Mouse (Mus musculus) liver, embryonic 13.5 days (tissue): ENCODE measurements around the gene Susd6. TPM values are rescaled to one million over a fixed set of nuclear protein-coding genes. Genes with fewer than 3 reads are reported as not detected.

ENCODE experiments used
- ATAC-seq: fragments of 200-750 bp; cut with Nextera tagmentation; 2 replicates; pipeline ENCODE4 v1.8.0; 2017; ENCODE audit warnings: low read depth, mild to moderate bottlenecking, moderate number of reproducible peaks, moderate library complexity
- DNase-seq: peaks from one replicate; pipeline ENCODE4 v3.0.0; 2022
- H3K27ac ChIP-seq: fragments of 300-500 bp; sonication (generic); 2 replicates; pipeline ENCODE4 v1.5.1; 2015; ENCODE audit warnings: moderate library complexity, mild to moderate bottlenecking, inconsistent platforms
- H3K27me3 ChIP-seq: fragments of 300-500 bp; sonication (generic); 2 replicates; pipeline ENCODE4 v1.6.1; 2015; ENCODE audit warnings: mild to moderate bottlenecking, inconsistent platforms
- H3K36me3 ChIP-seq: fragments of 300-500 bp; sonication (generic); 2 replicates; pipeline ENCODE4 v1.6.1; 2015; ENCODE audit warnings: mild to moderate bottlenecking, inconsistent platforms
- H3K4me1 ChIP-seq: fragments of 300-500 bp; sonication (generic); replicated peaks from 2 replicates; pipeline ENCODE4 v1.6.1; 2015; ENCODE audit warnings: inconsistent platforms
- H3K4me2 ChIP-seq: fragments of 300-500 bp; sonication (generic); 2 replicates; pipeline ENCODE4 v1.6.1; 2015; ENCODE audit warnings: inconsistent platforms, mild to moderate bottlenecking, moderate library complexity
- H3K4me3 ChIP-seq: fragments of 300-500 bp; sonication (generic); replicated peaks from 2 replicates; pipeline ENCODE4 v1.5.1; 2015; ENCODE audit warnings: mild to moderate bottlenecking, inconsistent platforms
- H3K9ac ChIP-seq: fragments of 300-500 bp; sonication (generic); 2 replicates; pipeline ENCODE4 v1.6.1; 2015; ENCODE audit warnings: mild to moderate bottlenecking, inconsistent platforms
- H3K9me3 ChIP-seq: fragments of 300-500 bp; sonication (generic); replicated peaks from 2 replicates; pipeline ENCODE4 v1.6.1; 2016; ENCODE audit warnings: inconsistent platforms
- WGBS: fragments of 180-500 bp; shearing (Covaris S2); methylation state at CpG from one replicate; pipeline ENCODE4 v1.1.7; 2015; ENCODE audit not compliant: insufficient replicate concordance; 5-methylcytosine and 5-hydroxymethylcytosine counted together
- polyA plus RNA-seq: library from polyadenylated mRNA; unstranded; fragments of >200 nt; fragmentation: Nextera tagmentation; extraction: Ambion mirVana; gene quantifications from 2 replicates; pipeline ENCODE4 v1.2.1, GENCODE M21; 2015

The Susd6 gene
- polyA plus RNA-seq, 1 experiment from 2014 or later = 9.4 TPM

DNA sequence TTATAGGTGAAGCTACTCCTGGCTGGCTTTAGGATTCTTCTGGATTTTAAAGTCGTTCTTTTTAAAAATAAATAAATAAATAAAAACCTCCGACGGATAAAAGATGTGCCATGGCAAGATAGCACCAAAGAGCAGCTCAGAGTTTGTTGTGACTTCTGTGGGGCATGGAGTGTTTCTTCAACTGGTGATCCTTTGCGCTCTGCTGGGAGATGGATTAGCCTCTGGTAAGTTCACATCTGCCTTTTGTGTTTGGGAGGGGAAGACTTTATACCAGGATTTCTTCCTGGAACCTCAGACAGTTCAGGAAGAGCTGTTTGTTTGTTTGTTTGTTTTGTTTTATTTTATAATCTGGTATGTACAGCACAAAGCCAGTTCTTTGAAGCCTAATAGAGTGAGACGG lies 37.7 kb downstream of the Susd6 start:
- no peaks in the 10 kb centered on the region for H3K27me3 ChIP-seq
- peaks cover 31% of the 10 kb centered on the region for H3K36me3 ChIP-seq
- no peak overlapping the region for H3K4me3 ChIP-seq
- DNase-seq (no peak), ATAC-seq (no peak)
- no peak overlapping the region for H3K4me2 ChIP-seq
- 79% methylated on average over 5 of the region's 5 CpGs for WGBS
- peaks cover 74% of the 10 kb centered on the region for H3K4me1 ChIP-seq
- no peaks in the 10 kb centered on the region for H3K9me3 ChIP-seq
- H3K27ac ChIP-seq = no peak overlapping the region
- H3K9ac ChIP-seq = no peak overlapping the region

- Histone ChIP-seq H3K27ac (no peak overlapping the region), H3K9me3 (no peaks in the 10 kb centered on the region), H3K36me3 (peaks cover 31% of the 10 kb centered on the region), H3K4me2 (no peak overlapping the region), H3K9ac (no peak overlapping the region), H3K4me1 (peaks cover 73% of the 10 kb centered on the region), H3K27me3 (no peaks in the 10 kb centered on the region), H3K4me3 (no peak overlapping the region)
- no peak for ATAC-seq
- WGBS = 94% methylated on average over 2 of the region's 2 CpGs
- DNase-seq = no peak
Observed at GRCm38 (mm10) chr12:80828951-80829350, 38.6 kb downstream of the Susd6 start.

DNA sequence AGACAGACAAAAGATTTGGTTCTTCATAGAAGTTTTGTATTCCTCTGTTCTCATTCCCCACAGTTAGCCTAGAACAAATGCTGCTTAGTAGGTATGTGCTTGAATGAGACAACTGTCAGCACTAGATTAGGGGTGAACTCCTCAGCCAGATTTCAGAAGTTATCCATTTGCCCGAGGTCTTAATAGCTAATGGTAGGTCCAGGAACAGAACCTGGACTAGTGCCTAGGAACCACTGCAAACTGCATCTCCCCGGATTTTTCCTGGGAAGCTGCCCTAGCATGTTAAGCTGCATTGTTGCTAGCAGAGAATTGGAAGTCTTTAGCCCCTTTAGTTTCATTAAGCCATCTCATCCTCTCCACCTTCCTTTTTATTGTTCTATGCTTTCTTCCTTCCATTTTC lies 39.9 kb downstream of the Susd6 start:
- WGBS = 54% methylated on average over 2 of the region's 2 CpGs
- peaks cover 79% of the 10 kb centered on the region for H3K4me1 ChIP-seq

GRCm38 (mm10) chr12:80830820-80831219 lies 40.5 kb downstream of the Susd6 start:
- Histone ChIP-seq H3K36me3 (peaks cover 31% of the 10 kb centered on the region), H3K4me3 (no peak overlapping the region), H3K27ac (0 out of 2 replicates have a peak overlapping the region, but pooled peaks have one; percentile 13), H3K4me1 (peaks cover 78% of the 10 kb centered on the region), H3K27me3 (no peaks in the 10 kb centered on the region), H3K4me2 (no peak overlapping the region), H3K9ac (0 out of 2 replicates have a peak overlapping the region, but pooled peaks have one; percentile 5), H3K9me3 (no peaks in the 10 kb centered on the region)
- no peak for DNase-seq
- 20% methylated on average over 2 of the region's 2 CpGs for WGBS
- ATAC-seq = 0 out of 2 replicates have a peak, but pooled peaks have one; percentile 10

More for the DNA sequence above, 39.9 kb downstream of the Susd6 start:
- Histone ChIP-seq H3K4me3 (no peak overlapping the region), H3K9me3 (no peaks in the 10 kb centered on the region), H3K27ac (no peak overlapping the region), H3K9ac (no peak overlapping the region), H3K27me3 (no peaks in the 10 kb centered on the region), H3K4me2 (no peak overlapping the region), H3K36me3 (peaks cover 31% of the 10 kb centered on the region)
- DNase-seq (no peak), ATAC-seq (no peak)

- Histone ChIP-seq H3K27me3 (no peaks in the 10 kb centered on the region), H3K4me3 (no peak overlapping the region), H3K36me3 (peaks cover 31% of the 10 kb centered on the region), H3K27ac (no peak overlapping the region), H3K4me2 (no peak overlapping the region), H3K4me1 (peaks cover 68% of the 10 kb centered on the region), H3K9ac (no peak overlapping the region), H3K9me3 (no peaks in the 10 kb centered on the region)
- no peak for DNase-seq
- WGBS = 69% methylated on average over 1 of the region's 1 CpGs
- ATAC-seq = no peak
Observed at GRCm38 (mm10) chr12:80832313-80832712, 42.0 kb downstream of the Susd6 start.

DNA sequence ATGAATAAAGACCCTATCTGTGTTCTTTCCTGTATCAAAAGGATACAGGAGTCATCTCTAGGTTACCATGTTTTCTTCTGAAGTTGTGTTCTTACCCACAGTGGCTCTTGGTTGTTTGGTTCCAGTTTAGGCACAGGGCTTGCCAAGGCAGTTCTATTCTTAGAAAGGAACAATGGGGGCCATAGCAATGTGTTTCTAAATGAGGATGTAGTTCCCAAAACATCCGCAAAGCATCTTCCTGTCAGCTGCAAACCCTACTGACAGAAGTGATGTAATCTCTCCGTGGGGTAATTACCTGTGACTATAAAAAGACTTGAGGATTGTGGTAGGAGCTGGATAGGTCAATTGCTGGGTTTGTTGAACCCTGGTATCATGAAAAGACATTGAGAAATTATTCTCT lies 43.2 kb downstream of the Susd6 start:
- Histone ChIP-seq H3K9ac (no peak overlapping the region), H3K36me3 (peaks cover 26% of the 10 kb centered on the region), H3K4me3 (no peak overlapping the region), H3K27me3 (no peaks in the 10 kb centered on the region), H3K4me2 (no peak overlapping the region), H3K27ac (no peak overlapping the region), H3K9me3 (no peaks in the 10 kb centered on the region), H3K4me1 (peaks cover 75% of the 10 kb centered on the region)
- DNase-seq (no peak), ATAC-seq (no peak)
- WGBS = 37% methylated on average over 2 of the region's 2 CpGs

DNA sequence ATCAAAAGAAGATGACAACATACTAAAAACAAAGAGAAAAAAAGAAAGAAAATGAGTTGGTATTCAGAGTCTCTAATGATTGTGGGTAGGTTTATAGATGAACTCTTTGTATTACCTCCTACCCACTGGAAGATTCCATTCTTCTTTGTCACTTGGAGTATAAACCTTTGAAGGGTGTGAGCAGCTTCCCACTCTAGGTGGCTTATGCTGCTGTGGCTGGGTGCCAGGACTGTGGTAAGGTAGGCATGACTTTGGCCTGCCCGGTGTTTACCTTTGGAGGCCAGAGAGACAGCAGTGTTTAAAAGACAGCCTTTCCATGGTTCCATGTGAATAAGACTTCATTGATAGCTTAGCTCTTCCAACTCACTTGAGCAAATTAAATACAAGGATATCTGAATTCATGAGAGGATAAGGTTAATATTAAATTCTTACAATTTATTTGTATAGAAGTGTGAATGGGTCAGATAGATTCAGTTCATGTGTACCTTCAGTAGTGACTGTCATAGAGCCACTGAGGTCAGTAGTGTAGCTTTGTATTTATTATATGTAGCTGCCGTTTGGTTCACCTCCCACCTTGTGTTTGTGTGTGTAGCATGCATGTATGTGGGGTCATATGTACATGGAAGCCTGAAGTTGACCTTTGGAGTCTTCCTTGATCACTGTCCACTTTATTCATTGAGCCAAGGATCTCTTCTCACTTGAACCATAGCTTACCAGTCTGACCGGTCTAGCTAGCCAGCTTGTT lies 44.0 kb downstream of the Susd6 start:
- H3K4me2 ChIP-seq = no peak overlapping the region
- H3K27me3 ChIP-seq = no peaks in the 10 kb centered on the region
- no peak for ATAC-seq
- peaks cover 20% of the 10 kb centered on the region for H3K36me3 ChIP-seq
- peaks cover 76% of the 10 kb centered on the region for H3K4me1 ChIP-seq
- H3K9ac ChIP-seq = no peak overlapping the region
- 76% methylated on average over 3 of the region's 3 CpGs for WGBS
- no peaks in the 10 kb centered on the region for H3K9me3 ChIP-seq
- H3K4me3 ChIP-seq = no peak overlapping the region
- no peak for DNase-seq
- no peak overlapping the region for H3K27ac ChIP-seq

DNA sequence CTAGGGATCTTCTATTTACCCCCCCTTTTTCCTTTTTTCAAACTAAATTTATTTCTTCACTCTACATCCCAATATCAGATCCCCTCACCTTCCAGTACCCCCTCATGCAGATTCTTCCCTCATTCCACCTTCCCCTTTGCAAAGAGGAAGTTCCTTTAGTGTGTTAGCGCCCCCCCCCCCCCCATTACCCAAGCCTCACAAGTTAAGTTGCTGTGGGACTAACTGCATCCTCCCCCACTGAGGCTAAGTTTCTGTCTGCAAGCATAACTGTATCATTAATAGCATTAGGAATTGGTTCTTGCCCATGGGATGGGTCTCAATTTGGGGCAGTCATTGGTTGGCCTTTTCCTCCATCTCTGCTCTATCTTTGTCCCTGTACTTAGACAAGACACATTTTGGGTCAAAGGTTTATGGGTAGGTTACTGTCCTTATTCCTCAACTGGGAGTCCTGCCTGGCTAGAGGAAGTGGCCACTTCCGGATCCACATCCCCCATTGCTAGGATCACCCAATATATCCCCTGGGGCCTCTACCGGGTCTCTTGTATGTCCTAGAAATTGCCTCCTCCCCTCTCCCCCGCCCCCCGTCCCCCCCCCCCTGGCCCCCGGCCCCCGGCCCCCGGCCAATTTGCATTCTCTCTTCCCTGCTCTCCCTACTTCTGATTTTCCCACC lies 44.7 kb downstream of the Susd6 start:
- 25% methylated on average over 4 of the region's 8 CpGs for WGBS
- H3K4me1 ChIP-seq = peaks cover 72% of the 10 kb centered on the region
- no peaks in the 10 kb centered on the region for H3K27me3 ChIP-seq
- no peak overlapping the region for H3K27ac ChIP-seq
- H3K9ac ChIP-seq = no peak overlapping the region
- ATAC-seq (no peak), DNase-seq (no peak)
- H3K36me3 ChIP-seq = peaks cover 16% of the 10 kb centered on the region; the same call in 1 of the 2 replicates
- no peak overlapping the region for H3K4me3 ChIP-seq
- H3K9me3 ChIP-seq = no peaks in the 10 kb centered on the region
- no peak overlapping the region for H3K4me2 ChIP-seq

DNA sequence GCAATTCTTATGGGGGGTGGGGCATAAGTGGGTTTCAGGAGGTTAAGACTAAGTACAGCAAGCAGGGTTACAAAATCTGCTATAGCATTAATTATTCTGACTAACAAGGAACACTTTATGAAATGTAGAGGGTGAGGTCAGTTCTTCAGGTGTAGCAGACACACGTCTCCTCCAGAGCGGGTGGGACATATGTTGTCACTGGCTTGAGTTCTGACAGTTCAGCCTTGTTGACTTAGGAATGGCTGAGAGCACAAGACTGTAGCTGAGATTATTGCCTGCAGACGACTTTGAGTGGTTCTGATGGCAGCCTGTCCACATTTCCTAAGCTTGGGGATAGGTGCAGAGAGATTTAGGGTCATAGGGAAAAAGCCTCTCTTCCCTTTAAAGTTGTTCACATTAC lies 47.3 kb downstream of the Susd6 start:
- Histone ChIP-seq H3K4me1 (peaks cover 54% of the 10 kb centered on the region), H3K27ac (no peak overlapping the region), H3K4me3 (no peak overlapping the region), H3K9me3 (no peaks in the 10 kb centered on the region), H3K9ac (no peak overlapping the region), H3K4me2 (no peak overlapping the region), H3K36me3 (no peaks in the 10 kb centered on the region), H3K27me3 (no peaks in the 10 kb centered on the region)
- 65% methylated on average over 3 of the region's 3 CpGs for WGBS
- DNase-seq (no peak), ATAC-seq (no peak)

GRCm38 (mm10) chr12:80838271-80838670 lies 48.0 kb downstream of the Susd6 start:
- Histone ChIP-seq H3K4me2 (no peak overlapping the region), H3K36me3 (no peaks in the 10 kb centered on the region), H3K9me3 (no peaks in the 10 kb centered on the region), H3K27ac (no peak overlapping the region), H3K4me1 (peaks cover 55% of the 10 kb centered on the region), H3K9ac (no peak overlapping the region), H3K4me3 (no peak overlapping the region), H3K27me3 (no peaks in the 10 kb centered on the region)
- no peak for DNase-seq
- ATAC-seq = no peak

GRCm38 (mm10) chr12:80838787-80839186 lies 48.5 kb downstream of the Susd6 start:
- H3K9ac ChIP-seq = no peak overlapping the region
- DNase-seq = no peak
- peaks cover 4% of the 10 kb centered on the region; the same call in 1 of the 2 replicates for H3K36me3 ChIP-seq
- no peak for ATAC-seq
- H3K4me2 ChIP-seq = no peak overlapping the region
- H3K27me3 ChIP-seq = no peaks in the 10 kb centered on the region
- no peak overlapping the region for H3K4me3 ChIP-seq
- no peak overlapping the region for H3K27ac ChIP-seq
- WGBS = 32% methylated on average over 2 of the region's 2 CpGs
- peaks cover 55% of the 10 kb centered on the region for H3K4me1 ChIP-seq
- H3K9me3 ChIP-seq = no peaks in the 10 kb centered on the region

DNA sequence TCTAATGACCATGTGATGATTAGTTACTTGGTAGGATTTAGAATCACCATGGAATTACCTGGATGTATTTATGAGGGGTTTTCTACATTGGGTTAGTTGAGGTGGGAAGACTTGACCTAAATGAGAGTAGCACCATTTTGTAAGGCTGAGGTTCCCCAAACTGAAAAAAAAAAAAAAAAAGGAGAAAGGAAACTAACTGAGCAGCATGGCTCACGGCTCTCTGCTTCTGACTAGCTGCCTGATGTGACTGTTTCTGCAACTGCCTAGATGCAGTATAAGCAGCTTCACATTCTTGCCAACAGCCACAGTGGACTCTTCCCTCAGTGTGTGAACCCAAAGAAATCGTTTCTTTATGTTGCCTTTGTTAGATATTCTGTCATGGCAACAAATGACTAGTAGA lies 49.3 kb downstream of the Susd6 start:
- H3K36me3 ChIP-seq = peaks cover 4% of the 10 kb centered on the region; the same call in 1 of the 2 replicates
- no peaks in the 10 kb centered on the region for H3K9me3 ChIP-seq
- H3K4me2 ChIP-seq = no peak overlapping the region
- 61% methylated on average over 2 of the region's 2 CpGs for WGBS
- no peaks in the 10 kb centered on the region for H3K27me3 ChIP-seq
- no peak for DNase-seq
- no peak overlapping the region for H3K27ac ChIP-seq
- no peak for ATAC-seq
- H3K4me1 ChIP-seq = peaks cover 57% of the 10 kb centered on the region
- no peak overlapping the region for H3K4me3 ChIP-seq
- no peak overlapping the region for H3K9ac ChIP-seq
